Mouse (Mus musculus) forebrain, embryonic 14.5 days (tissue): Measurements from ENCODE around the gene Esrp2. TPM values are rescaled to one million over a fixed set of nuclear protein-coding genes. Genes with fewer than 3 reads are reported as not detected.

Experiments used
- ATAC-seq: fragments of 200-750 bp; cut with Nextera tagmentation; 2 replicates; pipeline ENCODE4 v1.8.0; 2017; ENCODE audit warnings: mild to moderate bottlenecking, moderate library complexity
- DNase-seq: peaks from one replicate; pipeline ENCODE4 v3.0.0-alpha.2; 2015; ENCODE audit warnings: low spot score
- H3K27ac ChIP-seq: fragments of 300-500 bp; sonication (generic); 2 replicates; pipeline ENCODE4 v1.5.1; 2014; ENCODE audit warnings: low read depth, mild to moderate bottlenecking, control low read depth, low read length, moderate library complexity
- H3K27me3 ChIP-seq: fragments of 300-500 bp; sonication (generic); replicated peaks from 2 replicates; pipeline ENCODE4 v1.6.1; 2014; ENCODE audit warnings: low read length, control low read depth, mixed read lengths; ENCODE audit not compliant: control insufficient read depth, insufficient read depth
- H3K36me3 ChIP-seq: fragments of 300-500 bp; sonication (generic); 2 replicates; pipeline ENCODE4 v1.6.1; 2014; ENCODE audit warnings: low read length, control low read depth; ENCODE audit not compliant: control insufficient read depth, insufficient read depth
- H3K4me1 ChIP-seq: fragments of 300-500 bp; sonication (generic); 2 replicates; pipeline ENCODE4 v1.6.1; 2014; ENCODE audit warnings: antibody characterized with exemption, low read length, control low read depth; ENCODE audit not compliant: control insufficient read depth, insufficient read depth
- H3K4me2 ChIP-seq: fragments of 300-500 bp; sonication (generic); 2 replicates; pipeline ENCODE4 v1.6.1; 2014; ENCODE audit warnings: mild to moderate bottlenecking, control low read depth, low read length
- H3K4me3 ChIP-seq: fragments of 300-500 bp; sonication (generic); 2 replicates; pipeline ENCODE4 v1.5.1; 2014; ENCODE audit warnings: low read depth, low read length, control low read depth
- H3K9ac ChIP-seq: fragments of 300-500 bp; sonication (generic); 2 replicates; pipeline ENCODE4 v1.6.1; 2014; ENCODE audit warnings: mild to moderate bottlenecking, low read length, control low read depth, moderate library complexity
- H3K9me3 ChIP-seq: fragments of 300-500 bp; sonication (generic); replicated peaks from 2 replicates; pipeline ENCODE4 v1.6.1; 2016; ENCODE audit warnings: low read length, control low read depth, mixed read lengths; ENCODE audit not compliant: control insufficient read depth
- WGBS: fragments of 180-500 bp; shearing (Covaris S2); extraction: QIAGEN DNeasy Blood & Tissue Kit; methylation state at CpG from one replicate; pipeline ENCODE4 v1.1.7; 2014; 5-methylcytosine and 5-hydroxymethylcytosine counted together
- polyA plus RNA-seq: library from polyadenylated mRNA; unstranded; fragments of >200 nt; fragmentation: Nextera tagmentation; extraction: Ambion mirVana; gene quantifications from 2 replicates; pipeline ENCODE4 v1.2.1, GENCODE M21; 2014

The Esrp2 gene
- polyA plus RNA-seq, 1 experiment from 2014 or later = 0.15 TPM

DNA sequence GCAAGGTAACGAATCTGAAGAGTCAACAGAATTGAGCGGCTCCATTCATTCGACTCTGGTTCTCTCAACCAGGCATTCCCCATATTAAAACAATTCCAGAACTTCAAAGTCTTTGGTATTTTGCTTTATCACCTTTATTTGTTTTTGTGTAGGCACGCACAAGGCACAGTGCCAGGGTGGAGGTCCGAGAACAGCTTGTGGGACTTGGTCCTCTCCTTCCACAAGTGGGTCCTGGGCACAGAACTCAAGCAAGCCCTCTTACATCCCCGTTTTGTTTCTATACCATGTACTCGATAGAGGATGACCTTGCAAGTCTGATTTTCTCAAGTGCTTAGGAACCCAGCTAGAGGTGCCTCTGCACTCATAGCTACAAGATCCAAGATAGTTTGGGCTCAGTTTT, 1.8 kb upstream of the Esrp2 start:
- Histone ChIP-seq H3K27me3 (peaks cover 54% of the 10 kb centered on the region), H3K9ac (peak overlapping the region; percentile 48; the same call in 1 of the 2 replicates), H3K36me3 (no peaks in the 10 kb centered on the region), H3K9me3 (no peaks in the 10 kb centered on the region), H3K4me3 (peak overlapping the region; percentile 38), H3K4me1 (peaks cover 11% of the 10 kb centered on the region), H3K27ac (no peak overlapping the region), H3K4me2 (peak overlapping the region; percentile 60)
- 23% methylated on average over 7 of the region's 7 CpGs for WGBS
- ATAC-seq = no peak
- DNase-seq = no peak

DNA sequence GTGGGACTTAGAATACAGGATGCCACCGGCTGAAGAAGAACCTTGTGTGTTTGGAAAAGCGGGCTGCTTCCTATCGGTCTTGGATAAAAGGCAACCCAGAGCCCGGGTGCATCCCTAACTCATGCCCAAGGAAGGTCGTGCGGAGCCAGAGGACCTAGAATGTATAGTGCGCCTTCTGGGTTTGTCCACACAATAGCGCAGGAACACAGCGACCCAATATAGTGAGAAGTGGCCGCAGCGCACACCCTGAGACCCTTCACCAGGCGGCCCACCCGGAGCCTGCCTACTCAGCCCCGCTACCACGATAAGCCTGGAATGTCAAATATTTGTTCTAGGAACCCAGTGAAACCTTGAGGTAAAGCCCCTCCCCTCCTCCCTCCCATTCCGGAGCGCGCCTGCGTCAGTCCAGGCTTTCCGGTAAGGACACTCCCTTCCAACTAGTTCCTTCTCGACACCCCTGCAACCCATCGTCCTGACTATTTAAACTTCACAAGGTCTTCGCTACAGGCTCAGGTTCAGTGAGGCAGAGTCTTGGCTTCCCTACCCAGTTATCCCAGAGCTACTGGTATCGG, 1.2 kb upstream of the Esrp2 start:
- Histone ChIP-seq H3K27ac (no peak overlapping the region), H3K36me3 (no peaks in the 10 kb centered on the region), H3K27me3 (peaks cover 54% of the 10 kb centered on the region), H3K4me2 (peak overlapping the region; percentile 60), H3K4me1 (peaks cover 11% of the 10 kb centered on the region), H3K9me3 (no peaks in the 10 kb centered on the region), H3K4me3 (peak overlapping the region; percentile 38), H3K9ac (peak overlapping the region; percentile 48)
- WGBS = under 1% methylated on average over 24 of the region's 24 CpGs
- peak; percentile 53 for DNase-seq
- ATAC-seq = peak; percentile 54; the same call in 1 of the 2 replicates

DNA sequence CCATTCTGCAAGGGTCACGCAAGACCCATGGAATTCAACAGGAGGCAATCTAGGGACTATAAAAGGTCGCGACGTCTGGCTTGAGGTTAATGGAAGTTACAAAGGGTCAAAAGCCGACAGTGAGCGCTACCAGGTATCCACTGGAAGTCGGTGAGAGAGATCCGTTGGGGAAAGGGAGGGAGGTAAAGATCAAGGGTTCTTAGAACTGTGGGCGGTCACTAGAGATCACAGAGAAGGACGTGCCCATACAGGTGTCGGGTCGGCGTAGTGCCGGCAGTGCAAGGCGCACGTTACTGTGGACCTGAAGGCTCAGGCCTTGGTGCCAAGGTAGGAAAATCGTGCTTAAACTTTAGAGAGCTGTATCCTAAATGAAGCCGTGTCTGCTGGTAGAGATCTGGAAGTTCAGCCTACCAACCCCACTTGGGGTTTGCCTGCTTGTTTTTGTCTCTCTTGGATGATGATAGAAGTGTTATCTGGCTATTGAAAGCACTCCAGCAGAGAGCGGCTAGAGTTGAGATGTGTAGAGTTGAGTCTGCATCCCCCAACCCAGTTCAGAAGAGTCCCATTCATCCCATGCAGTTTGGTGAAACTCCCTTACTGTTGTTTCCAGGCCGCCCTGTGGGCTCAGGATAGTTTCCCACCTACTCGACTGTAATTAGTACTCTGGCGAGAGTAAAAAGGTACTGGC, 588 bp upstream of the Esrp2 start:
- H3K4me1 ChIP-seq = peaks cover 11% of the 10 kb centered on the region
- peak overlapping the region; percentile 38 for H3K4me3 ChIP-seq
- peak overlapping the region; percentile 60 for H3K4me2 ChIP-seq
- DNase-seq = no peak
- H3K9me3 ChIP-seq = no peaks in the 10 kb centered on the region
- peaks cover 54% of the 10 kb centered on the region for H3K27me3 ChIP-seq
- H3K36me3 ChIP-seq = peaks cover 4% of the 10 kb centered on the region
- ATAC-seq = no peak
- peak overlapping the region; percentile 48; the same call in 1 of the 2 replicates for H3K9ac ChIP-seq
- 4% methylated on average over 22 of the region's 22 CpGs for WGBS
- no peak overlapping the region for H3K27ac ChIP-seq

DNA sequence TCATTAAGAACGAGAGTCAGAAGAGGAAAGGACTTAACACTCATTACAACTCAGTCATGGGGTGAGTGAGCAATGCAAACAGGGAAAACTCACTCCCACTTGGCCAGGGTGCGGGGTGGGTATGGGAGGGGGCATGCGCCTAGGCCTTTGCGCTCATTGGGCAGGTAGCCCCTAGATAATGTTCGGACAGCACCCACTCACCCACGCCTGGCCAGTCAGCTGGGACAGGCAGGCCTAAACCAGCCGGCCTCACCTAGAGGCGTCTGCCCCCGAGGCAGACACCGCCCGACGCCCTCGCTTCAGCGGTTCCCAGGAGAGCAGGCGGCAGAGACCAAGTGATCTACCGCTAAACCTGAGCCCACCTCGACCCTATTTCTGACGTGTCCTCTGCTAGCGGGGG, 1.1 kb downstream of the Esrp2 start:
- DNase-seq = no peak
- H3K36me3 ChIP-seq = peaks cover 21% of the 10 kb centered on the region
- peaks cover 11% of the 10 kb centered on the region for H3K4me1 ChIP-seq
- 5% methylated on average over 19 of the region's 19 CpGs for WGBS
- no peak overlapping the region for H3K27ac ChIP-seq
- peak overlapping the region; percentile 56; the same call in 1 of the 2 replicates for H3K4me2 ChIP-seq
- peak overlapping the region; percentile 38; the same call in 1 of the 2 replicates for H3K4me3 ChIP-seq
- H3K27me3 ChIP-seq = peaks cover 54% of the 10 kb centered on the region
- H3K9me3 ChIP-seq = no peaks in the 10 kb centered on the region
- H3K9ac ChIP-seq = no peak overlapping the region
- ATAC-seq = no peak

- H3K4me1 ChIP-seq = peaks cover 11% of the 10 kb centered on the region
- H3K36me3 ChIP-seq = peaks cover 28% of the 10 kb centered on the region
- DNase-seq (no peak), ATAC-seq (no peak)
- H3K4me2 ChIP-seq = no peak overlapping the region
- H3K9me3 ChIP-seq = no peaks in the 10 kb centered on the region
- no peak overlapping the region for H3K4me3 ChIP-seq
- H3K27me3 ChIP-seq = peaks cover 54% of the 10 kb centered on the region
- no peak overlapping the region for H3K27ac ChIP-seq
- no peak overlapping the region for H3K9ac ChIP-seq
- WGBS = 23% methylated on average over 14 of the region's 14 CpGs
Measured at GRCm38 (mm10) chr8:106134751-106135571, 1.8 kb downstream of the Esrp2 start.

DNA sequence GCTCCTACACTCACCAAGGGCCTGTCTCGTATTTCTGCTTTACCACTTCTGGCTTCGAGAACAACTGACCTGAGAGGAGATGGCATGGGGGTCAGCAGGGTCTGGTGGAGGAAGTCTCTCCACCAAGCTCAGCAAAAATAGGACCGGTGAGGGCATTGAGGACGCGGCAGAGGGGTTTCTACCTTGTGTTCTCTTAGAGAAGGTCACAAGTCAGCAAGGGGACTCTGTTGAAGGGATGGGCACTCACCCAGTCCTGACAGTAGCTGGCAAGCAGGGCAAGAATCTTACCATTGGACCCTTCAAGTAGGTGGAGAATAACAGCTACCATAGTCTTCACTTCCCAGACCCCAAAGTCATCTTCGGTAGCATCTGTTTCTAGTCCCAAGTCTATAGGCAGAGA, 2.8 kb downstream of the Esrp2 start:
- Histone ChIP-seq H3K4me2 (no peak overlapping the region), H3K9me3 (no peaks in the 10 kb centered on the region), H3K36me3 (peaks cover 37% of the 10 kb centered on the region), H3K9ac (no peak overlapping the region), H3K27me3 (peaks cover 46% of the 10 kb centered on the region), H3K4me3 (no peak overlapping the region), H3K27ac (no peak overlapping the region), H3K4me1 (peaks cover 11% of the 10 kb centered on the region)
- no peak for DNase-seq
- 86% methylated on average over 6 of the region's 6 CpGs for WGBS
- no peak for ATAC-seq

DNA sequence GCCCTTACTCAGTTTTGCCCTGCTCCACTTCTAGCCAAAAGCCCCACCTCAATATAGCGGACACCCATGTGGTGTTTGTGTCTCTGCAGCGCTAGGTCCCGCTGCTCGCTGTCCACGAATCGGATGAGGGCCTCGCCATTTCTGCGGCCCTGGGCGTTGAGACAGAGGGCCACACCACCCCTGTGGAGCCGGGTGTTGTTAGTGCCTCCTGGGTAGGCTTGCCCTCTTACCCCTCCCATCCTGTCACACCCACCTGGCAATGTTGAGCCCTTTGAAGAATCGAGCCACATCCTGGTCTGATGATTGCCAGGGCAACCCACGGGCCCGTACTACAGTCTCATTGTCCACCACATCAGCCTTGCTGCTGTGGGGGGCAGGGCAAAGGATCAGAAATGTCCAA, 3.2 kb downstream of the Esrp2 start:
- 74% methylated on average over 13 of the region's 13 CpGs for WGBS
- no peak for DNase-seq
- Histone ChIP-seq H3K9me3 (no peaks in the 10 kb centered on the region), H3K27me3 (peaks cover 42% of the 10 kb centered on the region), H3K36me3 (peaks cover 41% of the 10 kb centered on the region), H3K9ac (no peak overlapping the region), H3K4me1 (peaks cover 11% of the 10 kb centered on the region), H3K4me2 (no peak overlapping the region), H3K27ac (no peak overlapping the region), H3K4me3 (no peak overlapping the region)
- ATAC-seq = no peak

GRCm38 (mm10) chr8:106132356-106132755, 4.4 kb downstream of the Esrp2 start:
- ATAC-seq (no peak), DNase-seq (no peak)
- Histone ChIP-seq H3K4me3 (no peak overlapping the region), H3K4me2 (no peak overlapping the region), H3K27me3 (peaks cover 31% of the 10 kb centered on the region), H3K27ac (no peak overlapping the region), H3K36me3 (peaks cover 49% of the 10 kb centered on the region), H3K9me3 (no peaks in the 10 kb centered on the region), H3K4me1 (peaks cover 8% of the 10 kb centered on the region), H3K9ac (no peak overlapping the region)
- 89% methylated on average over 11 of the region's 11 CpGs for WGBS
